Mouse (Mus musculus) neutrophil, adult 5-6 weeks (primary cell): ENCODE measurements around the gene Cacna1e. TPM values are rescaled to one million over a fixed set of nuclear protein-coding genes. Genes with fewer than 3 reads are reported as not detected.

Source experiments
- ATAC-seq: fragments of 151-379, 151-347 bp; 2 replicates; pipeline ENCODE4 v1.8.0; 2017; ENCODE audit warnings: mild to moderate bottlenecking, moderate TSS enrichment; ENCODE audit not compliant: insufficient number of reproducible peaks, poor library complexity, low FRiP score, severe bottlenecking; ENCODE audit errors: extremely low read depth
- total RNA-seq: library from RNA; stranded (forward); fragments of 200-1000 nt; gene quantifications from 2 replicates; pipeline ENCODE4 v1.2.3, GENCODE M21; 2017

The Cacna1e gene
- 21.6 and 24.9 TPM in 2 replicates for total RNA-seq

DNA sequence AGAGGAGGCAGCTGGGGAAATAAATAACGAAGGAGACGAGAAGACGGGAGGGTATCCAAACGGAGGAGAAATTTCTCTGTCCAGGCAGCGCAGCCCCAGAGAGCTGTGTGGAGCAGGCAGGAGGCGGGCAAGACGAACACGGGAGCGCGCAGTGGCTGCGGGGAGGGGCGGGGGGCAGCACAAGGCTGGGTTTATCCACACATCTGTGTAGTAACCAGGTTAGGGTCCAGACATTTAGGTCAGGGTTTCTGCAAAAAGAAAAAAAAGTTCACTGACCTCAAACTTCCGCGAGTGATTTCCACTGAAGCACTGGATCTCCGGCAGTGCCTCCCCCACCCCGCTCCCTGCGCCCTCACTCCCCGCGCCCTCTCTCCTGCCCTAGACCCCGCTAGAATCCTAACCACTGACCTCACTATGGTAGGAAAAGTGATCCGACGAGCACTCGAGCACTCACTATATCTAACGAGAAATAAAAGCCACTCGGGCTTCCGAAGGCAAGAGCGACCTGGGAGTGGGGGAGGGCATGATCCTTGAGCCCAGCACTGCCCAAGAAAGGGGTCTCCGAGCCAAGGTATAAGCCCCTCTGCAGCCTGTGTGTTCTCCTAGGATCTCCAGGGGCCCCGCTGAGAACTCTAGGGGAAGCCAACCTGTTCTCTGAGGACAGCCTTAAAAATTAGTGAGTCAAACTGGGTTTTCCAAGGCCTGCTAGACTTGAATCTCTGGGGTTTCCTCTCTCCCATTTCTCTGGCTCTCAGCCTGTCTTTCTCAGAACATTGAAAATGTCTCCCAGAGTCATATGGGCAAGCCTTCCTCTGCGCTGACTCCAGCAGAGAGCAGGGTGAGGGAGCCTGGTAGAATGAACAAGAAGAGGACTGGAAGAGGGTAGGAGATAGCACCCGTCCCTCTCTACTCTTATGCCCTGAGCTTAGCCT, at the start of gene Cacna1e:
TSS of gene Cacna1e (minus strand) at position 227 of the 932 bp plus-strand sequence.
- no peak for ATAC-seq

- ATAC-seq: no peak
These were observed 34.1 kb upstream of the Cacna1e start for GRCm38 (mm10) chr1:154918406-154918805.

DNA sequence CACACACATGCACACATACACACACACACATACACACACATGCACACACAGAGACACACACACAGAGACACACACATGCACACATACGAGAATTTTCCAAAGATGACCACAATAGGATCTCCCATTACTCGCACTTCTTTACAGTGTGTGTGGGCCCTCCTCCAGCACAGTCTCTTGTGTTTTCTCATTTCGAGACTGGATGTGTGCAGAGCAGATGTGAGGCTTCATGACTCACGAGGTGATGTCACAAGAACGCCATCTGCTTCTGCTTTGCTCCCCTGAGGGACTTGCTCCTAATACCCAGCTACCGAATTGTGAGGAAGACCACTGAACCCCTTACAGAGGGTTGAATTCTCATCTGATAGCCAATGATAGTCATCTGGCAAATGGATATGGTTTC, 33.1 kb upstream of the Cacna1e start:
- ATAC-seq: no peak

GRCm38 (mm10) chr1:154909554-154909953, 25.3 kb upstream of the Cacna1e start:
- 0 out of 2 replicates have a peak, but pooled peaks have one; percentile 41 for ATAC-seq

GRCm38 (mm10) chr1:154897390-154897789, 13.1 kb upstream of the Cacna1e start:
- no peak for ATAC-seq

DNA sequence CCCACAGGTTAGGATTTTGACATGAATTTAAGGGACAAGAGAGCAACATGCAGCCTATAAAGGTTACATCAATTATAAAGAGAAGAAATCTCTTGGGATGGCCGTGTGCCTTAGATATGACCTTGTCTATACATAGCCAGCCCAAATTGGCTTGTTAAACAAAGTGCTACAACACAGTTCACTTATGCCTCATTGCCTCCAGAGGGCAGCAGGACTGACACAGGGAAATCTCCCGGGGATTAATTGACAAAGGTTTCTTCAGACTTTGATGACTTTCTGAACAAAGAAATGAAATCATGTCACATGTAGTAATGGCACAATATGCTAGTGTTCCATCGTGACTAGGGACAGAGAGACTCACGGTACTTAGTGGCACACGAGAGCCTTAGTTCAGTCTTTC, 5.9 kb upstream of the Cacna1e start:
- no peak for ATAC-seq

DNA sequence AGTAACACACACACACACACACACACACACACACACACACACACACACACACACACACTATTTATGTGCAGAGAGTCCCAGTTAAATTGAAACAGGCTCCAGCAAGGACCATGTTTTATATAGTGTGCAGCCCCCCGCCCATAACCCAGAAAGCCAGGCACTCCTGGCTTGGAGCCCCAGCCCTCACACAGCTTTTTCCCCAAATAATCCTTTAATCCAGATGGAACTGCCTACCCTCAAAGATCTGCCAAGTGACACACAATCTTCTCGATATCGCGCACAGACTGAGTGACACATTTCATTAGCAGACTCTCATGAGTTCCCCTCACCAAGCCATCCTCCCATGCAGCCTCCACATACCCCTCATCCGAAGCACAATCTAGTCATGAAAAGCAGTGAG, 4.2 kb upstream of the Cacna1e start:
- no peak for ATAC-seq

GRCm38 (mm10) chr1:154888018-154888417, 3.7 kb upstream of the Cacna1e start:
- no peak for ATAC-seq

DNA sequence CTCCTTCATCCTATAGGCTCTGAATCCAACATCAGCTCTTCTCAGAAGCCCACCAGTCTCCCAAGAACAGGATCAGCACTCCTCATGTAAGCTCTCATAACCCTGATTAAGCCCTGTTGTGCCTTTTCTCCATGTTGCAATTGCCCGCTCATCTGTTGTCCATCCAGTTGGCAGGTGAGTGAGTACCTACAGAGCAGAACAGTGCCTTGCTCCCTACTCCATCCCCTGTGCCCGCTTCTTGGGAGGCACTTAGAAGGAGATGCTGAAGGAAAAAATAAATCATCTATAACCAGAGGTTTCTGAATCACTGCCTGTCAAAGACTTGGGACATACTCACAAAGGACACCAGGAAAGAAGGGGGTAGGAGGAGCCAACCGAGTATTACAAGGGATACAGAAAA, 3.2 kb upstream of the Cacna1e start:
- no peak for ATAC-seq

- no peak for ATAC-seq
These were observed 2.3 kb upstream of the Cacna1e start for GRCm38 (mm10) chr1:154886611-154887010.

DNA sequence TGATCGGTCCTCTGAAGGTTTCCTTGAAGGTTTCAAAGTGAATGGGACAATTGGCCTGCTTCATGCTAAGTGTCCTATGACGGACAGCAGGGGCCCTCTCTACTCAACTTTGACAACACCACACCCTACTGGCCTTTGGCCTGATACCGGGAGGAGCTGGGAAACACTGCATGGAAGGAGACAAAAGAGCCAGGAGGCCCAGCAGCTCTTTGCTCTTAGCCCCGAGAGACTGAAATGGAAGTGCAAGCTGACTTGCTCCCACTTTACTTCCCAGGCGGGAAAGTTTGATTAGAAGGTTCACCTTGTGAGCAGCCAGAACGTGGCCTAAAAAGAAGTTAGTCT, 877 bp upstream of the Cacna1e start:
- ATAC-seq: peak; percentile 34; the same call in 1 of the 2 replicates

GRCm38 (mm10) chr1:154883596-154884191, 607 bp downstream of the Cacna1e start:
- no peak for ATAC-seq

- ATAC-seq: no peak
These were observed 18.3 kb downstream of the Cacna1e start for GRCm38 (mm10) chr1:154865981-154866380.

DNA sequence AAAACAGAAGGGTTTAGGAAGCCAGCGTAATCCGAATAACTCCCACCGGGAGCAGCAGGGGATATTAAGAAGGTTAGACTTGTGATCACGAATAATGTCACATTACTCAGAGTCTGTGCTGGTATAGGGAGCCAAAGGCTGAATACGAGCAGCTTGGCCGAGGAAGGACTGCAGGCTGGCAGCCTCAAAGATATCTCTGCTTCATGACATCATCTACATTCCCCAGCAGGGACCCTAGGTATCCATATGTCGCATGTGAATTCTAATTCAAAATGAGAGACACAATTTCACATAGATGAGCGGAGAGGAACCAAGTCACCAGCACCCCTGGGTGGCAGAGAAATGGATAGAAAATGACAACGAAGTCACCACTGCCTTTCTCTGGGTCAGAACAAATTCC, 22.9 kb downstream of the Cacna1e start:
- ATAC-seq: no peak

DNA sequence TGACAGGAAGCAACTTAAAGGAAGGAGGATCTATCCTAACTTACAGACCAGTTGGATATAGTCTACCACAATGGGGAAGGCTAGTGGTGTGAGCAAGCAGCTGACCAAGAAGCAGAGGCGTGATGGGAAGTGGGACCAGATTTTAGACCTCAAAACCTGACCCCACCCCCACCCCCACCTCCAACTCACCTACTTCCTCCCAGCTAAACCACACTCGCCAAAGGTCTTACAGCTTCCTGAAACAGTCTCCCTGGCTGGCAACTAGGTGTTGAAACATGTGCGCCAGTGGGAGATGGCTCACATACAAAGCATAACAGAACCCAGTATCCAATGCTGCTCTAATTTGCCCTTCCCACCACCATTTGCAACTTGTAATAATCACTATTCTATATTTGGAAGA, 29.7 kb downstream of the Cacna1e start:
- peak; percentile 95 for ATAC-seq

DNA sequence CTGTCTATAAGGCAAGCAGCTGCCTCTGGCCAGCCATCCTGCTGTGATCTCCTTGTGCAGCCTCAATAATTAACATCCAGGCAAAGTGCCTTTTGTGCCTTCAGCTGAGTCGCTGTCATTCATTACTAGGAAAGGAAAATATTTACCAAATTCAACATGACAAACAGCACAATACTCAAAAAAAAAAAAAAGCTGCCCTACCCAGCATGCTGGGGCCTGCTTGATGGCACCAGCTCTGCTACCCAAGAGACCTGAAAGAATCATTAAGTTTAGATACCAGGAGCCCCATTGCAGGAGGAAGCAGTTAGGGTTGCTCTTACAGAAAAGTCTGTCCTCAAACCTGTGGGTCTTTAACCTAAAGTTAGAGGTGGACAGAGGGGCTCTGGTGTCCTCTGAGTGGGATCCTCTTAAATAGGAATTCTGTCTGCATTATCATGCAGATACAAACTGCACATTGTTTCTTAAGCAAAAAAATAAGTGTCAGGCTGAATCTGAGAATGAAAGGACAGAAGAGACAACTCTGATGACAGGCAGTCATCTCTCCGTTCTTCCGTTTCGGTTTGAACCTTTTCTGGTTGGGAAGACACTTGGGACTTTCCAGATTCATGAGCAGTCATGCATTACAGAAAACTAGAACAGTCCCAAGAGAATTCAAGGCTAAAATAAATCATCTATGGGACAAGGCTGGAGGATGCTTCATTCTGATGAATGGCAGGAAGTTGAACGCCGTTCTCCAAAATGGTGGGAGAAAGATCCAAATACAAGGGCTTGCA, 33.6 kb downstream of the Cacna1e start:
- no peak for ATAC-seq

- peak; percentile 53; the same call in 1 of the 2 replicates for ATAC-seq
These were observed 35.4 kb downstream of the Cacna1e start for GRCm38 (mm10) chr1:154848683-154849579.

GRCm38 (mm10) chr1:154846900-154847299, 37.4 kb downstream of the Cacna1e start:
- no peak for ATAC-seq

GRCm38 (mm10) chr1:154843427-154843826, 40.9 kb downstream of the Cacna1e start:
- ATAC-seq: no peak
